Mouse (Mus musculus) cerebellum, adult 2 months (tissue): ENCODE data around the gene Hmox2. TPM values are rescaled to one million over a fixed set of nuclear protein-coding genes. Genes with fewer than 3 reads are reported as not detected.
"Not testable (repeated sequence)": the region's sequence is repeated elsewhere in the genome, so short reads cannot be mapped to it uniquely, and the experiment has no call there.

ENCODE experiments used
- DNase-seq, 2 experiments: peaks; one replicate each; pipeline ENCODE4 v3.0.0; 2021
- H3K27ac ChIP-seq: fragments of 200-500 bp; 2 replicates; pipeline ENCODE4 v1.5.1; 2012; ENCODE audit warnings: low read length, control low read depth, inconsistent platforms; ENCODE audit not compliant: insufficient read depth
- H3K27me3 ChIP-seq: fragments of 200-500 bp; 2 replicates; pipeline ENCODE4 v1.6.1; 2012; ENCODE audit warnings: inconsistent platforms, mild to moderate bottlenecking, low read length, moderate library complexity; ENCODE audit not compliant: control insufficient read depth, insufficient read depth
- H3K4me1 ChIP-seq: fragments of 200-500 bp; 2 replicates; pipeline ENCODE4 v1.6.1; 2011; ENCODE audit warnings: low read length; ENCODE audit not compliant: control insufficient read depth, insufficient read depth
- H3K4me3 ChIP-seq: fragments of 200-500 bp; replicated peaks from 2 replicates; pipeline ENCODE3; 2011; ENCODE audit warnings: mild to moderate bottlenecking, low read depth, low read length, control low read depth; ENCODE audit not compliant: insufficient read depth
- CTCF ChIP-seq: fragments of 200-500 bp; IDR thresholded peaks from 2 replicates; pipeline ENCODE4 v1.5.1; 2011; ENCODE audit warnings: low read depth, mild to moderate bottlenecking, control low read depth, low read length, moderate library complexity, borderline replicate concordance; ENCODE audit not compliant: insufficient read depth
- POLR2A ChIP-seq: fragments of 200-500 bp; IDR thresholded peaks from 2 replicates; pipeline ENCODE4 v1.6.1; 2011; ENCODE audit warnings: low read length, control low read depth, borderline replicate concordance; ENCODE audit not compliant: insufficient read depth
- WGBS: fragments of 180-500 bp; shearing (Covaris S2); methylation state at CpG from one replicate; pipeline ENCODE4 v1.1.7; 2018; 5-methylcytosine and 5-hydroxymethylcytosine counted together
- polyA plus RNA-seq: library from polyadenylated mRNA; depleted of rRNA; stranded (reverse); fragments of >200 nt; gene quantifications from 2 replicates; pipeline ENCODE4 v1.2.3, GENCODE M21; 2012; rRNA removed

Gene Hmox2
- 127 and 135 TPM in 2 replicates for polyA plus RNA-seq

DNA sequence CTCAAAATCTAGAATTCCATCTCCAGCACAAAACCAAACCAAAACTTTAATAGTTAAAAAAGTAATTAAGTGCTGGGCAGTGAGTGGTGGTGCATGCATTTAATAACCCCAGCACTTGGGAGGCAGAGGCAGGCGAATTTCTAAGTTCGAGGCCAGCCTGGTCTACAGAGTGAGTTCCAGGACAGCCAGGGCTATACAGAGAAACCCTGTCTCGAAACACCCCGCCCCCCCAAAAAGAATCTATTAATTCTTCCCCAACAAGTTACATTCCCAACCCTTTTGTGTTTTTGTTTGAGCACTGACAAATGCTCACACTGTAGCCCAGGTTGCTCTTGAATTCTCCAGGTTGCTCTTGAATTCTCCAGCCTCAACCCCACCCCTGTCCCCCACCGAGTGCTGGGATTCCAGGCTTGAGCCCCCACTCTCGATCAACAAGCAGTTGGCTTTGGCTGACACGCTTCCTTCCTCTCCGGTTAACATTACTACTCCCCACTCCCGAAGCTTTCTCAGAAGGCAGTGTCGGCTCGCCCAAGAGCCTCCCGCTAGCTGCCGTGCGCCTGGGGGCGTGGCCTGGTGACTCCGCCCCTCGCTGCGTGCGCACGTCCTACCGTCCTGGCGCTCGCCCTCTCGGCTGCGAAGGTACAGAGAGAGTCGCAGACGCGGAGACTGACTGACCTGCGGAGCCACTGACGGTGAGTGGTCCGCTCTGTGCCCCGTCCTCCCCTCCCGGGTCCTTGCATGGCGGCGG is at the start of gene Hmox2:
Hmox2 (plus strand) TSS at position 582 of the 748 bp plus-strand sequence.
- Histone ChIP-seq H3K27ac (peak within 1 kb of the TSS; percentile 57), H3K4me3 (peak within 1 kb of the TSS; percentile 73), H3K27me3 (no peaks in the 10 kb centered on the region), H3K4me1 (no peaks in the 10 kb centered on the region; the same call in 1 of the 2 replicates)
- peak; percentile 94 to 95 for DNase-seq
- no peak for TF ChIP-seq CTCF
- peak; percentile 99 for TF ChIP-seq POLR2A
- 5% methylated on average over 35 of the region's 35 CpGs for WGBS

DNA sequence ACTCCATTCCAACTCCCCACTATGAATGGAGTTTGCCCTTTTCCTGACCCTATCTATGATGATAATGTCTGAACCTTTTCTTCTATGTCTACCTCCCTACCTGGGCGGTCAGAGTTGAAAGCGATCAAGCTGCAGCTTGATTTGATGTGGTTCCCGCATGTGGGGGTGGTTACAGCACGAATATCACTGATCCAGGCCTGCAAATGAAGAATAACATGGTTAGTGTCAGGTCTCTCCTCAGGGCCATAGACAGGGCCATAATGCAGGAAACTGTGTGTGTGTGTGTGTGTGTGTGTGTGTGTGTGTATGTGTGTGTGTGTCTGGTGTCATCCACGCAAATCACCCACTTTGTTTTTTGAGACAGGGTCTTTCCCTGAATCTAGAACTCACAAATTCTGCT is 49.3 kb upstream of the Hmox2 start:
- no peak for DNase-seq
- Histone ChIP-seq H3K27ac (no peak overlapping the region), H3K27me3 (no peaks in the 10 kb centered on the region), H3K4me1 (no peaks in the 10 kb centered on the region), H3K4me3 (no peak overlapping the region)
- 92% methylated on average over 5 of the region's 5 CpGs for WGBS
- TF ChIP-seq POLR2A (no peak), CTCF (no peak)

DNA sequence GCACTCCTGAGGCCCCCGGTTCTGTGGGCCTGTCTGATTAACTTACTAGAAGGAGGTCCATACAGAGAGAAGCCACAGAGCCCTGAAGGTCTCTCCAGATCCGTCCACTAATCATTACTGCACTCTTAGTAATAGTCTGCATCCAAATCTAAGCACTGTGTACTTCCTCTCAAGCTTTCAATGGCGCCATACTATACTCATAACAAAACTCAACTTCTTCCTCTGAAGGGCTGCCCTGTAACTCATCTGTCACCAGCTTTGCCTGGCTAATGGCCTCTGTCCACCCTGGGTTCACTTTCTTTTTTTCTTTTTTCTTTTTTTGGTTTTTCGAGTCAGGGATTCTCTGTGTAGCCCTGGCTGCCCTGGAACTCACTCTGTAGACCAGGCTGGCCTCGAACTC is 48.1 kb upstream of the Hmox2 start:
- Histone ChIP-seq H3K27me3 (no peaks in the 10 kb centered on the region), H3K4me3 (no peak overlapping the region), H3K4me1 (no peaks in the 10 kb centered on the region), H3K27ac (no peak overlapping the region)
- TF ChIP-seq POLR2A (no peak), CTCF (no peak)
- DNase-seq: no peak
- WGBS: 87% methylated on average over 5 of the region's 5 CpGs

DNA sequence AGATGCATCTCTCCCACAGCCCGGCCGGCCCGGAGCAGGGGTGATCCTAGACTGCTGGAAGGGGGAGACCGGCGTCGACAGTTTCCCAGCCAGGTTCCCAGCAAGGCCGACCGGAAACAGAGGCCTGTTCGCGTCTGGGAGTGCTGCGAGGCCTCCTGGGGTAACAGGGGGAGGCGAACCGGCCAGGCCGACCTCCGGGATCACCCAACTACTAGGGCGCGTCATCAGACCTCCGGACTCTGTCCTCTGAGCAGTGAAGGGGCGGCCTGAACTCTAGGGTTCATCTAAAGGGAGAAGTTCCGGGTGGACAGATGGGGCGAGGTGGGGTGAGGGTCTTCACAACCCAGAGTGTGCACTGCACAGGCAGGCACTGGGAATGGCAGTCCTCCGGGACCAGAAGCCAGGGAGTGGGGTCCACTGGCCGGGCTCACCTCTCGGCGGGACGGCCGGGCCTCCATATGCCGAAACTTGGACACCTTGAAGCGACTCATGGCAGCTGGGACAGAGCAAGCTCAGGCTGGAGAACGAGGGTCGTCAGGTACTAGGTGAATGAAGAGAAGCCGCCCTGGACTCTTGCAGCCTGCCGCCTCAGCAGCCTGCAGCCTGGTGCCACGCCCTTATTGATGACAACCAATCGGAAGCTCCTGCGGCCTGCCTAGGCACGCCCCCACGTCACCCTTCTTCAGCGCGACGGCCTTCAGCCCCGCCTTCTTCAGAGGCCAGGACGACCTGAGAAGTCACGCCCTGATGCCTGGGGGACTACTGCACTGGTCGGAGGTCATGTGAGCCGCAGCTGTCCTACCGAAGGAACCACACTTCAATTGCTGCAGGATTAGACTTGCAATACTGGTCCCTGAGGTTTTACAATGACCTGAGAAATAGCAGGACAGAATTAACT is 46.8 kb upstream of the Hmox2 start, which contains the start of gene Coro7:
Coro7 (minus strand) TSS at position 657 of the 898 bp plus-strand sequence.
- under 1% methylated on average over 47 of the region's 47 CpGs for WGBS
- peak; percentile 90; the same call in 1 of the 2 replicates for TF ChIP-seq POLR2A
- TF ChIP-seq CTCF: no peak
- H3K27ac ChIP-seq: no peak within 1 kb of the TSS

DNA sequence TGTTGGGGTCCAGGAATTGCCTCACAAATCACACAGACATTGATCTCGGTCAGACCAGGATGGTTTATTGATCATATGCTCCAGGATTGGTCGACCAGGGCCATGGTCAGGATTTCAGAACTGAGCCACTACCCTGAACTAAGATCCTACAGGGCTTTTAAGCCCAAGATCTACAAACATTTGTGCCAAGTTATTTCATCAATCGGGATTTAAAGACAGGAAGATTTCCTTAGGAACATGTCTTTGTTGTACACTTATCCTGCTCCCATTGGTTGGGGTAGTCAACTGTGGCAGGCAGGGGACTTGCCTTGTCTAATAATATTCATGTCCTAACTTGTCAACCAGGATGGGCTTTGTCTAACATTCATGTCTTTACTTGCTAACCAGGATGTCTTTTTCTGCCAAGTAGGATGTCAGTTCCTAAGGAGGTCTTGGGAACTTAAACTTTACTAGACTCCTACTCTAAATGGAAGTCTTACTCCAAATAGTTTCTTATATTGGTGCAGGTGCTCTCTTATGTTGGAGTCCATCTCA is 45.2 kb upstream of the Hmox2 start:
- H3K4me3 ChIP-seq, H3K27me3 ChIP-seq, H3K27ac ChIP-seq, H3K4me1 ChIP-seq, DNase-seq: not testable (repeated sequence)
- WGBS: 74% methylated on average over 3 of the region's 3 CpGs

More for the DNA sequence above, 46.8 kb upstream of the Hmox2 start, which contains the start of gene Coro7:
- DNase-seq: peak; percentile 90 to 94
- H3K27me3 ChIP-seq: no peaks in the 10 kb centered on the region
- H3K4me1 ChIP-seq: no peaks in the 10 kb centered on the region
- H3K4me3 ChIP-seq: peak within 1 kb of the TSS; percentile 79

DNA sequence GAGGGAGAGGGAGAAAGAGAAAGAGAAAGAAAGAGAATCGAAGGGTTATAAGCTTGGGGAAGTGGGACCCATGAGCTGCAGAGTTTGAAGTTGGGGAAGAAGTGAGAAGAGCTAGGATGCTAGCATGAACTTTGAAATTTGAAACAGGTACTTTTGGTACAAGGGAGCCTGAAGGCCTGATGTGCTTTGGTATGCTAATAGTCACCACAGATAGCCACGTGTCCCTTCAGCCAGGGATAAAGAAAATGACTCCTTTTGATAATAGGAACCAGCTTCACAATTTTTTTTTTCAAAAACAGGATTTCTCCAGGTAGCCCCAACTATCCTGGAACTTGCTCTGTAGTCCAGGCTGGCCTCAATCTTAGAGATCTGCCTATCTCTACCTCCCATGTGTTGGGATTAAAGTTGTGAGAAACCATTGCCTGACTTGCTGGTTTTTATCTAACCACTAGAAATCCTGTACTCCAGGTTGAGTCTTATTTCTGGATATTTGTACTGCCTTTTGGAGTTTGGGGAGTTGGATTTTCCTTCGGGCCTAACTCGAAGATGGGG is 43.5 kb upstream of the Hmox2 start:
- WGBS: 78% methylated on average over 4 of the region's 4 CpGs
- no peaks in the 10 kb centered on the region; the same call in 1 of the 2 replicates for H3K4me1 ChIP-seq
- DNase-seq: no peak
- no peak overlapping the region; the same call in 1 of the 2 replicates for H3K27ac ChIP-seq
- H3K4me3 ChIP-seq: no peak overlapping the region
- H3K27me3 ChIP-seq: no peaks in the 10 kb centered on the region
- TF ChIP-seq POLR2A (no peak), CTCF (no peak)

DNA sequence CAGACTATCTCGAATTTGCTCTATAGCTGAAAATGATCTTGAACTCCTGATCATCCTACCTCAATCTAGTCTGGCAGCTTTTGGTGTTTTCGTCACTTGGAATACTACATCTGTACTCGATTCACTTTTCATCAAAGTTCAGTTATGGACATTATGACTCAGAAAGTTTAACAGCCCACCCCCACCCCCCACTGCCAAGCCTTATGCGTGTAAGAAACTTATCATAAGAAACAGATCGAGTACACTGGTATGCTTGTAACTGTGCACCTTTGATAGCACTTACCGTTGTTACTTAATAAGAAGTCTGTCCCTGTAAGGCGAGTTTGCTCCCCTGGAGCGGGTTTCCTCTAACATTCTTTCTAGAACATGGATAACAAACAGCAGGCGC is 43.0 kb upstream of the Hmox2 start:
- DNase-seq: no peak
- Histone ChIP-seq H3K4me1 (no peaks in the 10 kb centered on the region; the same call in 1 of the 2 replicates), H3K27ac (peak overlapping the region; percentile 86), H3K4me3 (peak overlapping the region; percentile 84), H3K27me3 (no peaks in the 10 kb centered on the region)
- WGBS: 25% methylated on average over 9 of the region's 9 CpGs
- no peak for TF ChIP-seq POLR2A
- TF ChIP-seq CTCF: no peak
